Comparison of ENCODE assay signal across 8 mouse cellular contexts in genomic region chr9:67043231-67044199, GRCm38 (mm10). TPM values are rescaled to one million over a fixed set of nuclear protein-coding genes. Genes with fewer than 3 reads are reported as not detected.
DNase-seq lines count a peak whose midpoint lies in the region; ATAC-seq and TF ChIP-seq lines count a peak whose summit lies in the region.

No protein-coding gene starts in this region.

- peak; percentile 96 for ATAC-seq in forebrain, embryonic 12.5 days (ENCODE audit: low FRiP score)
- peak; percentile 96 for ATAC-seq in liver, postnatal 0 days
- peak; percentile 95 for ATAC-seq in neural tube, embryonic 14.5 days (ENCODE audit: low read depth)

- DNase-seq in c-Kit-positive CD71-positive TER-119-positive erythroid progenitor cells, embryonic 14.5 days (ENCODE audit: low spot score): peak; percentile 98
- peak; percentile 99 for DNase-seq in heart, postnatal 10 days
- DNase-seq in large intestine, adult 2 months (ENCODE audit: low read depth, low spot score): peak; percentile 99
- DNase-seq in liver, postnatal 0 days: peak; percentile 100
- peak; percentile 98 for DNase-seq in testis, postnatal 10 days (ENCODE audit: low spot score)

- H3K27me3 ChIP-seq in E14TG2a.4 (ENCODE audit: insufficient read depth, low read length): peaks cover 18% of the 10 kb centered on the region
- H3K27me3 ChIP-seq in forebrain, embryonic 12.5 days: peaks cover 26% of the 10 kb centered on the region
- H3K27me3 ChIP-seq in liver, postnatal 0 days (ENCODE audit: insufficient read depth, low read length): peaks cover 28% of the 10 kb centered on the region
- H3K27me3 ChIP-seq in neural tube, embryonic 14.5 days (ENCODE audit: control insufficient read depth, insufficient read depth, low read length): peaks cover 12% of the 10 kb centered on the region

- H3K4me3 ChIP-seq in E14TG2a.4 (replicated peaks; ENCODE audit: low read length): peak overlapping the region; percentile 93
- H3K4me3 ChIP-seq in forebrain, embryonic 12.5 days (replicated peaks): peak overlapping the region; percentile 70
- peak overlapping the region; percentile 94 for H3K4me3 ChIP-seq in liver, postnatal 0 days (ENCODE audit: low read depth, low read length)
- H3K4me3 ChIP-seq in neural tube, embryonic 14.5 days (ENCODE audit: low read depth, low read length): peak overlapping the region; percentile 84

- H3K9me3 ChIP-seq in E14TG2a.4 (ENCODE audit: low read length): no peaks in the 10 kb centered on the region
- no peaks in the 10 kb centered on the region for H3K9me3 ChIP-seq in forebrain, embryonic 12.5 days
- H3K9me3 ChIP-seq in liver, postnatal 0 days (ENCODE audit: low read length): no peaks in the 10 kb centered on the region
- no peaks in the 10 kb centered on the region for H3K9me3 ChIP-seq in neural tube, embryonic 14.5 days (ENCODE audit: control insufficient read depth, low read length)

- peak overlapping the region; percentile 71 for H3K4me2 ChIP-seq in forebrain, embryonic 12.5 days
- peak overlapping the region; percentile 83 for H3K4me2 ChIP-seq in liver, postnatal 0 days (ENCODE audit: low read depth, low read length)
- H3K4me2 ChIP-seq in neural tube, embryonic 14.5 days (ENCODE audit: low read depth, low read length): peak overlapping the region; percentile 74

- WGBS in forebrain, embryonic 12.5 days: under 1% methylated on average over 73 of the region's 73 CpGs
- WGBS in large intestine, adult 2 months: under 1% methylated on average over 73 of the region's 73 CpGs
- WGBS in liver, postnatal 0 days (ENCODE audit: insufficient replicate concordance): under 1% methylated on average over 67 of the region's 73 CpGs
- WGBS in neural tube, embryonic 14.5 days: 1% methylated on average over 71 of the region's 73 CpGs

- H3K27ac ChIP-seq in forebrain, embryonic 12.5 days: peak overlapping the region; percentile 94
- peak overlapping the region; percentile 87 for H3K27ac ChIP-seq in liver, postnatal 0 days (ENCODE audit: low read depth)
- H3K27ac ChIP-seq in neural tube, embryonic 14.5 days (ENCODE audit: low read depth, low read length): peak overlapping the region; percentile 91

- H3K36me3 ChIP-seq in E14TG2a.4 (ENCODE audit: insufficient read depth, low read length): peaks cover 15% of the 10 kb centered on the region
- no peaks in the 10 kb centered on the region for H3K36me3 ChIP-seq in forebrain, embryonic 12.5 days (replicated peaks)
- no peaks in the 10 kb centered on the region for H3K36me3 ChIP-seq in liver, postnatal 0 days (replicated peaks; ENCODE audit: insufficient read depth, low read length)
- H3K36me3 ChIP-seq in neural tube, embryonic 14.5 days (ENCODE audit: control insufficient read depth, insufficient read depth, low read length): no peaks in the 10 kb centered on the region

- H3K9ac ChIP-seq in forebrain, embryonic 12.5 days: peak overlapping the region; percentile 90
- peak overlapping the region; percentile 92 for H3K9ac ChIP-seq in liver, postnatal 0 days (replicated peaks)
- peak overlapping the region; percentile 92 for H3K9ac ChIP-seq in neural tube, embryonic 14.5 days (replicated peaks; ENCODE audit: low read depth, low read length)

- intact Hi-C loops in heart, postnatal 10 days (cut with DNase I): loop anchor here (1.0 to 5.0 kb wide), 4 partner anchors 42 to 231 kb away; partner anchors contain the start of gene Rps27l

- H3K4me1 ChIP-seq in E14TG2a.4 (replicated peaks; ENCODE audit: low read depth, low read length): peaks cover 85% of the 10 kb centered on the region
- H3K4me1 ChIP-seq in forebrain, embryonic 12.5 days: peaks cover 71% of the 10 kb centered on the region
- H3K4me1 ChIP-seq in liver, postnatal 0 days (ENCODE audit: insufficient read depth): peaks cover 49% of the 10 kb centered on the region
- peaks cover 32% of the 10 kb centered on the region for H3K4me1 ChIP-seq in neural tube, embryonic 14.5 days (ENCODE audit: control insufficient read depth, insufficient read depth, low read length)

- TF ChIP-seq EP300 in liver, postnatal 0 days (IDR thresholded peaks at IDR 0.05; ENCODE audit: low read depth): 0 out of 2 replicates have a peak, but pooled peaks have one; percentile 34

- peak; percentile 85 for TF ChIP-seq CTCF in E14TG2a.4 (conservative IDR thresholded peaks at IDR 0.05; ENCODE audit: low read length)
- peak; percentile 98 for TF ChIP-seq CTCF in liver, postnatal 0 days (IDR thresholded peaks at IDR 0.05; ENCODE audit: low read depth)

RNA-seq across cellular contexts. Expression of gene Tpm1, which starts 5.7 kb away (rescaled TPM):
- 218 and 280 TPM in 2 replicates for polyA plus RNA-seq in forebrain, embryonic 12.5 days (2016; fragmentation: Nextera tagmentation; extraction: Ambion mirVana)
- total RNA-seq in heart, postnatal 10 days (2021): 1,000 to 10,000 TPM; 9,258 to 9,439 TPM
- polyA plus RNA-seq in large intestine, adult 2 months (2012; rRNA removed): 340 and 380 TPM in 2 replicates
- 85.7 and 147 TPM in 2 replicates for polyA plus RNA-seq in liver, postnatal 0 days (2015; fragmentation: Nextera tagmentation; extraction: Ambion mirVana)
- polyA plus RNA-seq in neural tube, embryonic 14.5 days (2014; fragmentation: Nextera tagmentation; extraction: Ambion mirVana): 139 and 205 TPM in 2 replicates

Comparison
In these comparisons a context has a peak if more than half of its experiments do, and no peak if none do; other contexts are left out.
1. Peak in every context shown above with its lines: DNase-seq, ATAC-seq, H3K4me3 ChIP-seq and H3K27ac ChIP-seq.